Mouse (Mus musculus) liver, adult 2 months (tissue): ENCODE data around the gene B3galt5. TPM values are rescaled to one million over a fixed set of nuclear protein-coding genes. Genes with fewer than 3 reads are reported as not detected.

ENCODE experiments used
- DNase-seq: peaks from one replicate; pipeline ENCODE4 v3.0.0-alpha.2; 2011; ENCODE audit warnings: low read depth, low spot score; ENCODE audit errors: extremely low read depth
- H3K27ac ChIP-seq: fragments of 200-500 bp; replicated peaks from 2 replicates; pipeline ENCODE4 v1.5.1; 2012; ENCODE audit warnings: low read depth, mild to moderate bottlenecking, control low read depth, inconsistent platforms, low read length; ENCODE audit not compliant: insufficient read depth
- H3K27me3 ChIP-seq: fragments of 200-500 bp; 2 replicates; pipeline ENCODE4 v1.6.1; 2012; ENCODE audit warnings: mild to moderate bottlenecking, moderate library complexity, low read length, inconsistent platforms; ENCODE audit not compliant: control insufficient read depth, insufficient read depth
- H3K36me3 ChIP-seq: fragments of 200-500 bp; 2 replicates; pipeline ENCODE4 v1.6.1; 2012; ENCODE audit warnings: low read length, inconsistent platforms; ENCODE audit not compliant: control insufficient read depth, insufficient read depth
- H3K4me1 ChIP-seq: fragments of 200-500 bp; 2 replicates; pipeline ENCODE4 v1.6.1; 2011; ENCODE audit warnings: low read length; ENCODE audit not compliant: control insufficient read depth, insufficient read depth
- H3K4me3 ChIP-seq: fragments of 200-500 bp; 2 replicates; pipeline ENCODE4 v1.5.1; 2011; ENCODE audit warnings: low read depth, mild to moderate bottlenecking, control low read depth, low read length, moderate library complexity; ENCODE audit not compliant: insufficient read depth
- H3K79me2 ChIP-seq: fragments of 200-500 bp; 2 replicates; pipeline ENCODE4 v1.6.1; 2012; ENCODE audit warnings: inconsistent platforms, mild to moderate bottlenecking, low read length, moderate library complexity; ENCODE audit not compliant: control insufficient read depth, insufficient read depth
- H3K9ac ChIP-seq: fragments of 200-500 bp; 2 replicates; pipeline ENCODE4 v1.6.1; 2012; ENCODE audit warnings: low read depth, mild to moderate bottlenecking, control low read depth, inconsistent platforms, low read length
- CTCF ChIP-seq: fragments of 200-500 bp; IDR thresholded peaks from 2 replicates; pipeline ENCODE4 v1.5.1; 2011; ENCODE audit warnings: low read depth, low read length, control low read depth
- POLR2A ChIP-seq: fragments of 200-500 bp; IDR thresholded peaks from 2 replicates; pipeline ENCODE4 v1.6.1; 2011; ENCODE audit warnings: low read length, control low read depth; ENCODE audit not compliant: insufficient read depth; ENCODE audit errors: extremely low read depth
- WGBS: fragments of 180-500 bp; shearing (Covaris S2); methylation state at CpG from one replicate; pipeline ENCODE4 v1.1.7; 2018; 5-methylcytosine and 5-hydroxymethylcytosine counted together
- polyA plus RNA-seq: library from polyadenylated mRNA; depleted of rRNA; stranded (reverse); fragments of >200 nt; gene quantifications from 2 replicates; pipeline ENCODE4 v1.2.3, GENCODE M21; 2012
- total RNA-seq: library from RNA; depleted of rRNA; stranded (reverse); fragments of >200 nt; gene quantifications from 2 replicates; pipeline ENCODE4 v1.2.3, GENCODE M21; 2014

The B3galt5 gene
- total and polyA plus RNA-seq, 2 experiments, result 0.09 TPM; not detected in 1

- 85% methylated on average over 1 of the region's 1 CpGs for WGBS
- H3K79me2 ChIP-seq, result no peaks in the 10 kb centered on the region
- H3K4me1 ChIP-seq, result no peaks in the 10 kb centered on the region
- DNase-seq, result no peak
- H3K9ac ChIP-seq, result no peak overlapping the region
- no peak overlapping the region for H3K27ac ChIP-seq
- no peaks in the 10 kb centered on the region for H3K27me3 ChIP-seq
- H3K36me3 ChIP-seq, result no peaks in the 10 kb centered on the region
- TF ChIP-seq CTCF, result no peak
- no peak for TF ChIP-seq POLR2A
- no peak overlapping the region for H3K4me3 ChIP-seq
Measured at GRCm38 (mm10) chr16:96222452-96222851, 13.1 kb upstream of the B3galt5 start.

- Histone ChIP-seq H3K36me3 (no peaks in the 10 kb centered on the region), H3K27me3 (no peaks in the 10 kb centered on the region), H3K4me1 (no peaks in the 10 kb centered on the region), H3K27ac (no peak overlapping the region), H3K9ac (no peak overlapping the region), H3K79me2 (no peaks in the 10 kb centered on the region), H3K4me3 (no peak overlapping the region)
- DNase-seq, result no peak
- TF ChIP-seq CTCF, result no peak
- TF ChIP-seq POLR2A, result no peak
- 57% methylated on average over 13 of the region's 13 CpGs for WGBS
Measured at GRCm38 (mm10) chr16:96228438-96228837, 7.2 kb upstream of the B3galt5 start.

GRCm38 (mm10) chr16:96229044-96229555 lies 6.5 kb upstream of the B3galt5 start:
- H3K27ac ChIP-seq, result no peak overlapping the region
- H3K36me3 ChIP-seq, result no peaks in the 10 kb centered on the region
- no peak overlapping the region for H3K4me3 ChIP-seq
- DNase-seq, result no peak
- TF ChIP-seq POLR2A (no peak), CTCF (no peak)
- H3K9ac ChIP-seq, result no peak overlapping the region
- H3K4me1 ChIP-seq, result no peaks in the 10 kb centered on the region
- H3K79me2 ChIP-seq, result no peaks in the 10 kb centered on the region
- H3K27me3 ChIP-seq, result no peaks in the 10 kb centered on the region
- WGBS, result 56% methylated on average over 8 of the region's 8 CpGs

- H3K27me3 ChIP-seq, result no peaks in the 10 kb centered on the region
- H3K27ac ChIP-seq, result no peak overlapping the region
- no peak overlapping the region for H3K9ac ChIP-seq
- no peaks in the 10 kb centered on the region for H3K4me1 ChIP-seq
- no peaks in the 10 kb centered on the region for H3K79me2 ChIP-seq
- whole genome bisulfite sequencing, result 26% methylated on average over 11 of the region's 11 CpGs
- DNase-seq, result peak; percentile 49
- TF ChIP-seq POLR2A, result no peak
- TF ChIP-seq CTCF, result peak; percentile 97
- H3K4me3 ChIP-seq, result no peak overlapping the region
- H3K36me3 ChIP-seq, result no peaks in the 10 kb centered on the region
Measured at GRCm38 (mm10) chr16:96230411-96230810, 5.2 kb upstream of the B3galt5 start.

GRCm38 (mm10) chr16:96231251-96231650 lies 4.3 kb upstream of the B3galt5 start:
- Histone ChIP-seq H3K36me3 (no peaks in the 10 kb centered on the region), H3K4me3 (no peak overlapping the region), H3K27ac (no peak overlapping the region), H3K27me3 (no peaks in the 10 kb centered on the region), H3K79me2 (no peaks in the 10 kb centered on the region), H3K4me1 (no peaks in the 10 kb centered on the region), H3K9ac (no peak overlapping the region)
- no peak for DNase-seq
- WGBS, result 95% methylated on average over 4 of the region's 4 CpGs
- TF ChIP-seq POLR2A (no peak), CTCF (no peak)

GRCm38 (mm10) chr16:96231974-96232373 lies 3.6 kb upstream of the B3galt5 start:
- H3K9ac ChIP-seq, result no peak overlapping the region
- H3K36me3 ChIP-seq, result no peaks in the 10 kb centered on the region
- WGBS, result 84% methylated on average over 8 of the region's 8 CpGs
- H3K27ac ChIP-seq, result no peak overlapping the region
- no peak for DNase-seq
- H3K4me3 ChIP-seq, result no peak overlapping the region
- no peaks in the 10 kb centered on the region for H3K27me3 ChIP-seq
- H3K4me1 ChIP-seq, result no peaks in the 10 kb centered on the region
- TF ChIP-seq CTCF (no peak), POLR2A (no peak)
- H3K79me2 ChIP-seq, result no peaks in the 10 kb centered on the region
